ENCODE assay signal across 8 mouse cellular contexts in genomic region chr2:112492856-112493538, GRCm38 (mm10). TPM values are rescaled to one million over a fixed set of nuclear protein-coding genes. Genes with fewer than 3 reads are reported as not detected.
A peak's percentile ranks its signal among the peaks of the same experiment; 100 is the strongest.
DNase-seq lines count a peak whose midpoint lies in the region; ATAC-seq lines count a peak whose summit lies in the region.

TSS of gene Aven (plus strand) at chr2:112492964.

- no peaks in the 10 kb centered on the region for H3K36me3 ChIP-seq in hindbrain, embryonic 16.5 days (ENCODE audit: control insufficient read depth, insufficient read depth, low read length)

- no peaks in the 10 kb centered on the region for H3K9me3 ChIP-seq in hindbrain, embryonic 16.5 days (ENCODE audit: control insufficient read depth, low read length)

- intact Hi-C loops in left cerebral cortex, postnatal 10 days (cut with DNase I): no loop called here

- H3K27me3 ChIP-seq in hindbrain, embryonic 16.5 days (replicated peaks; ENCODE audit: control insufficient read depth, insufficient read depth, low read length): no peaks in the 10 kb centered on the region

- H3K4me1 ChIP-seq in hindbrain, embryonic 16.5 days (ENCODE audit: control insufficient read depth, insufficient read depth, low read depth, low read length): peaks cover 11% of the 10 kb centered on the region

- peak within 1 kb of the TSS; percentile 98 for H3K27ac ChIP-seq in hindbrain, embryonic 16.5 days (ENCODE audit: low read depth, low read length)

- H3K9ac ChIP-seq in hindbrain, embryonic 16.5 days (ENCODE audit: low read depth, low read length): peak within 1 kb of the TSS; percentile 100

- peak; percentile 87 for DNase-seq in ZHBTc4 (ENCODE audit: low read depth, low spot score)
- DNase-seq in cerebellum, postnatal 36 days: peak; percentile 86 to 89
- DNase-seq in gastrocnemius, adult 18-20 months (ENCODE audit: low spot score): peak; percentile 83
- DNase-seq in left cerebral cortex, postnatal 10 days (ENCODE audit: extremely low spot score in 1 of 2, low spot score in 2 of 2): peak; percentile 57 to 91
- DNase-seq in right cerebral cortex, postnatal 10 days (ENCODE audit: low spot score in 2 of 2): peak; percentile 85 to 87
- DNase-seq in urinary bladder, postnatal 14 days (ENCODE audit: low spot score): peak; percentile 84

- peak within 1 kb of the TSS; percentile 89 for H3K4me2 ChIP-seq in hindbrain, embryonic 16.5 days (ENCODE audit: low read length)

- peak; percentile 96 for ATAC-seq in hindbrain, embryonic 16.5 days
- peak; percentile 65 for ATAC-seq in megakaryocyte progenitor cell, adult 5-6 weeks (replicated peaks; ENCODE audit: poor library complexity)

- WGBS in hindbrain, embryonic 16.5 days: 0% methylated on average over 71 of the region's 87 CpGs

- peak within 1 kb of the TSS; percentile 92 for H3K4me3 ChIP-seq in hindbrain, embryonic 16.5 days (ENCODE audit: low read length)

RNA-seq across cellular contexts. Expression of gene Aven, which starts in this region (rescaled TPM):
- total RNA-seq in gastrocnemius, adult 18-20 months (2021): 10 to 100 TPM; 11.1 to 15.5 TPM
- 2.2 and 4.2 TPM in 2 replicates for polyA plus RNA-seq in hindbrain, embryonic 16.5 days (2015; fragmentation: Nextera tagmentation; extraction: Ambion mirVana)
- 10 to 100 TPM in 1 of 2 experiments, 1 to 10 TPM in 1; 9.6 to 11.4 TPM for total RNA-seq in left cerebral cortex, postnatal 10 days (2021)
- total RNA-seq in megakaryocyte progenitor cell, adult 5-6 weeks (2015): 18.7 and 19.6 TPM in 2 replicates
- total RNA-seq in megakaryocyte progenitor cell, adult 5-6 weeks (2017): 30.9 and 41.0 TPM in 2 replicates

Comparison
In these comparisons a context has a peak if more than half of its experiments do, and no peak if none do; other contexts are left out.
1. Peak in every context shown above with its lines: DNase-seq, ATAC-seq, H3K4me3 ChIP-seq and H3K27ac ChIP-seq.